Mouse (Mus musculus): ENCODE measurements around the gene Trnau1ap. TPM values are rescaled to one million over a fixed set of nuclear protein-coding genes. Genes with fewer than 3 reads are reported as not detected.

Trnau1ap gene
- polyA plus RNA-seq, 1 experiment from 2014 or later, result 62.3 TPM

Other genes starting within 250 kb of the Trnau1ap start
- gene Oprd1, start 185.1 kb downstream of the Trnau1ap start, polyA plus RNA-seq (2014; fragmentation: Nextera tagmentation; extraction: Ambion mirVana), result 0.19 and 0.26 TPM in 2 replicates
- 98.5 and 102 TPM in 2 replicates for gene Ythdf2, start 117.2 kb downstream of the Trnau1ap start, polyA plus RNA-seq (2014; fragmentation: Nextera tagmentation; extraction: Ambion mirVana)
- 24.7 and 28.7 TPM in 2 replicates for gene Gmeb1, start 67.9 kb downstream of the Trnau1ap start, polyA plus RNA-seq (2014; fragmentation: Nextera tagmentation; extraction: Ambion mirVana)
- 43.4 and 48.8 TPM in 2 replicates for gene Taf12, start 55.2 kb downstream of the Trnau1ap start, polyA plus RNA-seq (2014; fragmentation: Nextera tagmentation; extraction: Ambion mirVana)
- gene Rab42, start 26.2 kb downstream of the Trnau1ap start, polyA plus RNA-seq (2014; fragmentation: Nextera tagmentation; extraction: Ambion mirVana), result 1.8 and 2.3 TPM in 2 replicates
- gene Rcc1, start 24.1 kb upstream of the Trnau1ap start, polyA plus RNA-seq (2014; fragmentation: Nextera tagmentation; extraction: Ambion mirVana), result 40.4 and 46.6 TPM in 2 replicates
- gene Phactr4, start 93.0 kb upstream of the Trnau1ap start, polyA plus RNA-seq (2014; fragmentation: Nextera tagmentation; extraction: Ambion mirVana), result 18.2 and 18.6 TPM in 2 replicates
- gene Med18, start 134.4 kb upstream of the Trnau1ap start, polyA plus RNA-seq (2014; fragmentation: Nextera tagmentation; extraction: Ambion mirVana), result 6.6 and 8.5 TPM in 2 replicates
- 6.2 and 6.4 TPM in 2 replicates for gene Sesn2, start 181.0 kb upstream of the Trnau1ap start, polyA plus RNA-seq (2014; fragmentation: Nextera tagmentation; extraction: Ambion mirVana)
- 984 and 996 TPM in 2 replicates for gene Atpif1, start 204.1 kb upstream of the Trnau1ap start, polyA plus RNA-seq (2014; fragmentation: Nextera tagmentation; extraction: Ambion mirVana)
- gene Dnajc8, start 206.0 kb upstream of the Trnau1ap start, polyA plus RNA-seq (2014; fragmentation: Nextera tagmentation; extraction: Ambion mirVana), result 133 and 136 TPM in 2 replicates
- 0.55 and 0.58 TPM in 2 replicates for gene Ptafr, start 234.5 kb upstream of the Trnau1ap start, polyA plus RNA-seq (2014; fragmentation: Nextera tagmentation; extraction: Ambion mirVana)

All from embryonic facial prominence, embryonic 14.5 days (tissue).